Mouse (Mus musculus) liver, embryonic 14.5 days (tissue): ENCODE data around the gene Acsl5.

Experiments used
- CTCF ChIP-seq: IDR thresholded peaks from 2 replicates; pipeline ENCODE4 v1.5.1; 2016; ENCODE audit warnings: antibody characterized with exemption, low read depth, control low read depth
- EP300 ChIP-seq: IDR thresholded peaks from 2 replicates; pipeline ENCODE4 v1.6.1; 2016; ENCODE audit warnings: antibody characterized with exemption, low read depth

DNA sequence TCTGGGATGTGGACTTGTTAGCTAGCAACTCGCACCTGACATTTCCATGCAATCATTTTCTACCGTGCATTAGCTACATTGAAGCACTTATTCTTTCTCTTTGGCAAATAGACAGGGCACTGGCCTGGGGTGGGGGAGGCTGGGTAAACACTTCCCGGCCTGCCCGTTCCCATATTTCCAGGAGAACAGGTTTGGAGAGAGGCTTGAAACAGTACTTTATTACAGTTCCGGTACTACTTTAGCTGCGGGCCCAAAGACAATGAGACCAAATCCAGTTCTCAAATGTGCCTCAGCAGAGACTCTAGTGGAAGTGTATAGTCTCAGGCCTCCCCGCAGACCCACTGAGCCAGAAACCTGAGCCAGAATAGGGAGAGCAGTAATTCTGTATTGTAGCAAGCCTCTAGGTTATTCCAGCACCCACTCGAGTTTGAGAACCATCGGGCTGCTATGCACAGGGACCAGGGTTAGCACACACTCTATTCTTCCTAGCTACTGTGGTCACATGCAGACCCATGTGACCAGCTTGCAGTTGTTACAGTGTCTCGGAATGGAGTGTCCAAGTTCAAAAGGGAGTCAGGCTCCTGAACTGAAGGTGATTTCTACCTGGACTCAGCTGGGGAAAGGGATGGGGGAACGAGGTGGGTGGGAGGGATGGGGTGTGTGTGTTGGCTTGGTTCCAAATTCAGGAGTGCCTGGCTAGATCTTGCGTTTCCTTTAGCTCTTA, 38.0 kb upstream of the Acsl5 start:
- TF ChIP-seq CTCF (no peak), EP300 (no peak)
